8 mouse cellular contexts compared by ENCODE assay signal in the genomic region with DNA sequence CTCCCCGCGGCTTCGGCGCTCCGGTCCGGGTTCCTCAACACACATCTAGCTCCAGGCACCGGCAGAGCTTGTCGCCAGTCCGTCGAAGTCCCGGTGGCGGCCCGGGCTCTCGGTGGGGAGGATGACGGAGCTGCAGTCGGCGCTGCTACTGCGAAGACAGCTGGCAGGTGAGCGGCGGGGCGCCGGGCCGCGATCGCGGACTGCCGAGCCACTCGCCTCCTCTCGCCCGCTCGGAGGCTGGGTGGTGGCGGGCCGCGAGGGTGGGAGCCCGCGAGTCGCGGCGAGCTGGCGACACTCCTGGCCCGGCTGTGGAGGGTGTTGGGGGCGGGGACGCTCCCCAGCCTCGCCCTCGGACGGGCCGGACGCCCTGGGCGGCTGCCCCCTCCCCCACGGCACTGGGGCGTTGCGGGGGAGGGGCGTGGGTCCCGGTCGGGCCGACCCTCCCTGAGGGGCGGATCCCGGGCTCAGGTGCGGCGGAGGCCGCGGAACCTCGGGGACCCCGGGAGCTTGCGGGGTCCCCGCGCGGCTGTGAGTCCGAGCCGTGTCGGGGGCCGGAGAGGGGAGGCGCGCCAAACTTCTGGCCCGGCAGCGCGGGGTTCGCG. TPM values are rescaled to one million over a fixed set of nuclear protein-coding genes. Genes with fewer than 3 reads are reported as not detected.
DNase-seq lines count a peak whose midpoint lies in the region; ATAC-seq and TF ChIP-seq lines count a peak whose summit lies in the region.

No protein-coding gene starts in this region.

- TF ChIP-seq CTCF in heart, postnatal 0 days (IDR thresholded peaks at IDR 0.05; ENCODE audit: low read depth) = no peak
- no peak for TF ChIP-seq CTCF in lung, postnatal 0 days (IDR thresholded peaks at IDR 0.05)

- ATAC-seq in heart, postnatal 0 days (ENCODE audit: insufficient read depth, low read depth) = peak; percentile 74
- peak; percentile 79 for ATAC-seq in lung, postnatal 0 days

- H3K4me1 ChIP-seq in forebrain, embryonic 10.5 days = peaks cover 20% of the 10 kb centered on the region
- H3K4me1 ChIP-seq in heart, postnatal 0 days (ENCODE audit: control insufficient read depth, insufficient read depth) = peaks cover 13% of the 10 kb centered on the region; the same call in 1 of the 2 replicates
- H3K4me1 ChIP-seq in lung, postnatal 0 days (ENCODE audit: insufficient read depth, low read depth, low read length) = peaks cover 14% of the 10 kb centered on the region; the same call in 1 of the 2 replicates

- H3K4me2 ChIP-seq in heart, postnatal 0 days (ENCODE audit: low read depth, low read length) = peak overlapping the region; percentile 61
- H3K4me2 ChIP-seq in lung, postnatal 0 days (replicated peaks; ENCODE audit: low read depth, low read length) = peak overlapping the region; percentile 67

- H3K4me3 ChIP-seq in forebrain, embryonic 10.5 days = peak overlapping the region; percentile 82
- peak overlapping the region; percentile 99 for H3K4me3 ChIP-seq in heart, postnatal 0 days (ENCODE audit: low read depth, low read length)
- peak overlapping the region; percentile 79 for H3K4me3 ChIP-seq in lung, postnatal 0 days (ENCODE audit: low read depth, low read length)

- H3K27me3 ChIP-seq in forebrain, embryonic 10.5 days (ENCODE audit: poor library complexity, severe bottlenecking) = no peaks in the 10 kb centered on the region
- no peaks in the 10 kb centered on the region for H3K27me3 ChIP-seq in heart, postnatal 0 days (ENCODE audit: control insufficient read depth, insufficient read depth, low read length)
- no peaks in the 10 kb centered on the region for H3K27me3 ChIP-seq in lung, postnatal 0 days (replicated peaks; ENCODE audit: insufficient read depth, low read length)

- under 1% methylated on average over 79 of the region's 79 CpGs for WGBS in forebrain, embryonic 10.5 days
- WGBS in heart, postnatal 0 days = under 1% methylated on average over 57 of the region's 79 CpGs
- WGBS in lung, postnatal 0 days = 4% methylated on average over 46 of the region's 79 CpGs

- H3K27ac ChIP-seq in forebrain, embryonic 10.5 days = peak overlapping the region; percentile 100
- peak overlapping the region; percentile 99 for H3K27ac ChIP-seq in heart, postnatal 0 days (ENCODE audit: low read depth)
- H3K27ac ChIP-seq in lung, postnatal 0 days (ENCODE audit: low read length) = peak overlapping the region; percentile 96

- H3K9me3 ChIP-seq in forebrain, embryonic 10.5 days = no peaks in the 10 kb centered on the region
- no peaks in the 10 kb centered on the region for H3K9me3 ChIP-seq in heart, postnatal 0 days (replicated peaks; ENCODE audit: control insufficient read depth, low read length)
- no peaks in the 10 kb centered on the region for H3K9me3 ChIP-seq in lung, postnatal 0 days (ENCODE audit: low read length)

- peak overlapping the region; percentile 99 for H3K9ac ChIP-seq in heart, postnatal 0 days (replicated peaks; ENCODE audit: low read depth, low read length)
- H3K9ac ChIP-seq in lung, postnatal 0 days (replicated peaks; ENCODE audit: low read depth) = peak overlapping the region; percentile 95

- DNase-seq in CD4-positive helper T cell, adult 2 months (ENCODE audit: low read depth, low spot score) = peak; percentile 81
- DNase-seq in adrenal gland, postnatal 25 days = peak; percentile 90
- DNase-seq in forebrain, embryonic 10.5 days (ENCODE audit: extremely low spot score, low spot score) = no peak
- DNase-seq in heart, postnatal 0 days (ENCODE audit: low spot score) = peak; percentile 51
- peak; percentile 86 to 95 for DNase-seq in kidney, postnatal 25 days
- DNase-seq in lung, postnatal 0 days (ENCODE audit: low spot score) = peak; percentile 91
- peak; percentile 67 for DNase-seq in ovary, postnatal 10 days (ENCODE audit: low spot score)
- peak; percentile 83 for DNase-seq in urinary bladder, adult 2 months (ENCODE audit: low spot score)

- H3K36me3 ChIP-seq in forebrain, embryonic 10.5 days (replicated peaks) = no peaks in the 10 kb centered on the region
- H3K36me3 ChIP-seq in heart, postnatal 0 days (replicated peaks; ENCODE audit: control insufficient read depth, insufficient read depth, low read length) = no peaks in the 10 kb centered on the region
- no peaks in the 10 kb centered on the region for H3K36me3 ChIP-seq in lung, postnatal 0 days (ENCODE audit: insufficient read depth, low read length)

- TF ChIP-seq EP300 in heart, postnatal 0 days (IDR thresholded peaks at IDR 0.05; ENCODE audit: low read depth) = peak; percentile 21; the same call in 1 of the 2 replicates
- TF ChIP-seq EP300 in lung, postnatal 0 days (IDR thresholded peaks at IDR 0.05) = no peak

RNA-seq across cellular contexts. Expression of a gene that starts 0.5 kb away (rescaled TPM):
- total RNA-seq in adrenal gland, postnatal 25 days (2021) = 47.8 and 49.2 TPM in 2 replicates
- polyA plus RNA-seq in forebrain, embryonic 10.5 days (2016; fragmentation: Nextera tagmentation; extraction: Ambion mirVana) = 82.5 and 87.6 TPM in 2 replicates
- total RNA-seq in heart, postnatal 0 days (2014; rRNA removed; ENCODE audit: low replicate concordance) = 47.5 and 51.1 TPM in 2 replicates
- 56.4 and 58.6 TPM in 2 replicates for polyA plus RNA-seq in heart, postnatal 0 days (2015; fragmentation: Nextera tagmentation; extraction: Ambion mirVana)
- polyA plus RNA-seq in lung, postnatal 0 days (2015; fragmentation: Nextera tagmentation; extraction: Ambion mirVana) = 44.9 and 48.4 TPM in 2 replicates
- 32.1 and 32.9 TPM in 2 replicates for polyA plus RNA-seq in urinary bladder, adult 2 months (2012; rRNA removed)

RNA-seq across cellular contexts. Expression of a gene that starts 57.3 kb away (rescaled TPM):
- total RNA-seq in adrenal gland, postnatal 25 days (2021) = 0.24 TPM in 1 of 2 replicates, not detected in the other
- 0.20 TPM in 1 of 2 replicates, not detected in the other for polyA plus RNA-seq in forebrain, embryonic 10.5 days (2016; fragmentation: Nextera tagmentation; extraction: Ambion mirVana)
- total RNA-seq in heart, postnatal 0 days (2014; rRNA removed; ENCODE audit: low replicate concordance) = not detected in 2 replicates
- polyA plus RNA-seq in heart, postnatal 0 days (2015; fragmentation: Nextera tagmentation; extraction: Ambion mirVana) = 0.04 TPM in 2 replicates
- polyA plus RNA-seq in lung, postnatal 0 days (2015; fragmentation: Nextera tagmentation; extraction: Ambion mirVana) = 0.06 and 0.12 TPM in 2 replicates
- polyA plus RNA-seq in urinary bladder, adult 2 months (2012; rRNA removed) = 0.45 and 0.46 TPM in 2 replicates
